Mouse (Mus musculus) midbrain, embryonic 11.5 days (tissue): ENCODE data around the gene Slc25a10. TPM values are rescaled to one million over a fixed set of nuclear protein-coding genes. Genes with fewer than 3 reads are reported as not detected.

Experiments
- ATAC-seq: fragments of 200-750 bp; cut with Nextera tagmentation; 2 replicates; pipeline ENCODE4 v1.8.0; 2017; ENCODE audit warnings: moderate TSS enrichment, moderate library complexity; ENCODE audit not compliant: low FRiP score
- DNase-seq: peaks from one replicate; pipeline ENCODE4 v3.0.0; 2015; ENCODE audit warnings: low spot score; ENCODE audit errors: missing footprints
- H3K27ac ChIP-seq: fragments of 300-500 bp; sonication (generic); 2 replicates; pipeline ENCODE4 v1.5.1; 2014; ENCODE audit warnings: low read depth, low read length
- H3K27me3 ChIP-seq: fragments of 300-500 bp; sonication (generic); 2 replicates; pipeline ENCODE4 v1.6.1; 2014; ENCODE audit warnings: mild to moderate bottlenecking, low read length, moderate library complexity, mixed read lengths; ENCODE audit not compliant: control insufficient read depth, insufficient read depth
- H3K36me3 ChIP-seq: fragments of 300-500 bp; sonication (generic); 2 replicates; pipeline ENCODE4 v1.6.1; 2014; ENCODE audit warnings: mild to moderate bottlenecking, low read length, moderate library complexity, mixed read lengths; ENCODE audit not compliant: control insufficient read depth, insufficient read depth
- H3K4me1 ChIP-seq: fragments of 300-500 bp; sonication (generic); 2 replicates; pipeline ENCODE4 v1.6.1; 2014; ENCODE audit warnings: low read length; ENCODE audit not compliant: control insufficient read depth, insufficient read depth
- H3K4me2 ChIP-seq: fragments of 300-500 bp; sonication (generic); 2 replicates; pipeline ENCODE4 v1.6.1; 2014; ENCODE audit warnings: mild to moderate bottlenecking, moderate library complexity
- H3K4me3 ChIP-seq: fragments of 300-500 bp; sonication (generic); 2 replicates; pipeline ENCODE4 v1.5.1; 2014; ENCODE audit warnings: low read depth, low read length
- H3K9ac ChIP-seq: fragments of 300-500 bp; sonication (generic); 2 replicates; pipeline ENCODE4 v1.6.1; 2014; ENCODE audit warnings: low read length
- H3K9me3 ChIP-seq: fragments of 300-500 bp; sonication (generic); 2 replicates; pipeline ENCODE4 v1.6.1; 2016; ENCODE audit warnings: low read length; ENCODE audit not compliant: control insufficient read depth
- WGBS: fragments of 180-500 bp; shearing (Covaris S2); extraction: QIAGEN DNeasy Blood & Tissue Kit; methylation state at CpG from one replicate; pipeline ENCODE4 v1.1.7; 2014; 5-methylcytosine and 5-hydroxymethylcytosine counted together
- polyA plus RNA-seq: library from polyadenylated mRNA; unstranded; fragments of >200 nt; fragmentation: Nextera tagmentation; extraction: Ambion mirVana; gene quantifications from 2 replicates; pipeline ENCODE4 v1.2.1, GENCODE M21; 2014

Gene Slc25a10
- polyA plus RNA-seq, 1 experiment from 2014 or later: 38.7 TPM

DNA sequence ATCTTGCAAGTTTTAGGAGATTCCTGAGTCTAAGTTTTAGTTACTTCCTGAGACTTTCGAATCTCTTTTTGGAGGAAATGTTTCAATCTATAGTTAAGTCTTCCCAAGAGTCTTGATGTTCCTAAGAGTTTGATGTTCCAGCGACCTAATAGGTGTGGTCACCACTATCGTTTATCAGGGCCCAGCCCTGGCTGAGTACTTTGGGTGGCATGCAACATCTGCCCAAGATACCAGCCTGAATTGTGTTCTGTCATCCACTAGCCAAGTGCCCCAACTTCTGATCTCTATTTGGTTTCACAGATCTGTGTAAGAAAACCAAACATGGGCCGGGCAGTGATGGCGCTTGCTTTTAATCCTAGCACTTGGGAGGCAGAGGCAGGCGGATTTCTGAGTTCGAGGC is 36.2 kb upstream of the Slc25a10 start:
- 0 out of 2 replicates have a peak, but pooled peaks cover 4% of the 10 kb centered on the region for H3K36me3 ChIP-seq
- ATAC-seq (no peak), DNase-seq (no peak)
- H3K27ac ChIP-seq: no peak overlapping the region
- no peak overlapping the region for H3K9ac ChIP-seq
- 94% methylated on average over 7 of the region's 7 CpGs for WGBS
- peaks cover 5% of the 10 kb centered on the region for H3K4me1 ChIP-seq
- no peaks in the 10 kb centered on the region for H3K9me3 ChIP-seq
- no peak overlapping the region for H3K4me3 ChIP-seq
- H3K4me2 ChIP-seq: no peak overlapping the region
- no peaks in the 10 kb centered on the region for H3K27me3 ChIP-seq

DNA sequence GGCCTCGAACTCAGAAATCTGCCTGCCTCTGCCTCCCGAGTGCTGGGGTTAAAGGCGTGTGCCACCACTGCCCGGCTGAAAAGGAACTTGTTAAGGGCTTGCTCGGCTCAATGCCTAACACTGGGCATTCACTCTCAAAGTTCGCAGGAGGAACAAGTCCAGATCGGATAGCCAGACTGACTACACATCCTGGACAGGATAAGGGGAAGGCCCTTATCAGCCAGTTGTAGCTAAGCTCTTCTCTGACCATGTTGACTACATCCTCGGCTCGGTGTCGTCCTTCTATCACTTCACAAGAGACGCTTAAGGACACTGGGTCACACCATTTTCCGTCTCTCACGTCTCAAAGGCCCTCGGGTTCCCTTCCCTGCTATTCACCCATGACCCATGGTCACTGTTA is 34.3 kb upstream of the Slc25a10 start:
- Histone ChIP-seq H3K9ac (peak overlapping the region; percentile 96), H3K4me1 (peaks cover 5% of the 10 kb centered on the region), H3K9me3 (no peaks in the 10 kb centered on the region), H3K4me3 (peak overlapping the region; percentile 82), H3K36me3 (peaks cover 11% of the 10 kb centered on the region), H3K27me3 (no peaks in the 10 kb centered on the region), H3K4me2 (peak overlapping the region; percentile 89), H3K27ac (peak overlapping the region; percentile 47; the same call in 1 of the 2 replicates)
- DNase-seq (no peak), ATAC-seq (no peak; the same call in 1 of the 2 replicates)
- 41% methylated on average over 14 of the region's 14 CpGs for WGBS

DNA sequence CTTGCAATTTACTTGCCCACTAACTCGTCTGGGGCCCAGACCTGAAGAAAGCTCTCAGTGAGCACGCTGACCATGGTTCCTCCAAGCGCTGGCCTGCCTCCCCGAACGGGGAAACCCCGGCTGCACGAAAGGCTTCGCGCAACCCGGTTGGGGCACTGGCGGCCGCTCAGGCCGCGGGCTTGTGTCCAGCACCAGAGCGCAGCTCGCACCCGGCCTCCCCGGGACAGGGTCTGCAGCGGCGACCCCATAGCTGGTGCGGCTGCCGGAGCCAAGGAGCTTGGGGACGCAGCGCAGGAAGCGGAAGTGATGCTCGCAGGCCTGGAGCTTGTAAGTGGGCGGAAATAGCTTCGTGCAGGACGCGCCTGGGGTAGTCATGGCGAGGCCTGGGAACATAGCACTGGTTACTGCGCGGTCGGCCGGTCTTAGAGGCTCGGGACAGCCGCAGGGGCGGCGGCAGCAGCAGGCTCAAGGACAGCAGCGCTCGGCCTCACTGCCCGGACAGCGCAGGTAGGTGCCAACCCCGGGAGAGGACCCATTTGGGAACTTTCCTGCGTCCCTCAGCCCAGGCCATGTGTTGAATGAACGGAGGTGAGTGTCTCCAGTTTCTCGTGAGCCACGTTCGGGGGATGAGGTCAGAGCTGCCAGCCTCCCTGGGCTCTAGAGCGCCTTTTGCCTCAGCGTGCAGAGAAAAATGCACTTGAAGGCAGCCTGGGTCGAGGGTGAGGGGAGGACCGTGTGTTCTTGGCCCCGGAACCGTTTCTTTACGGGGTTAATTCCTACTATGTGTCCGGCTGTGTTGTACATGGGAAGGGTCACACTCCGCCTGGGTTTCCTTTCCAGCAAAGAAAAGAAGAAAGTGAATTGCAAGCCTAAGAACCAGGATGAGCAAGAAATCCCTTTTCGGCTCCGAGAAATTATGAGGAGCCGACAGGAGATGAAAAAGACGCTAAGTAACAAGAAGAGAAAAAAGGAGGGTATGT is 33.6 kb upstream of the Slc25a10 start, which contains the start of the genes Oxld1 and Ccdc137:
Gene Oxld1, minus strand, starts transcription at position 297 of the 980 bp plus-strand sequence.
Gene Ccdc137, plus strand, starts transcription at position 344 of the 980 bp plus-strand sequence.
- Histone ChIP-seq H3K9ac (peak within 1 kb of the TSS; percentile 96), H3K4me2 (peak within 1 kb of the TSS; percentile 89), H3K27ac (peak within 1 kb of the TSS; percentile 47; the same call in 1 of the 2 replicates), H3K4me1 (peaks cover 5% of the 10 kb centered on the region), H3K4me3 (peak within 1 kb of the TSS; percentile 82), H3K27me3 (no peaks in the 10 kb centered on the region), H3K36me3 (peaks cover 12% of the 10 kb centered on the region), H3K9me3 (no peaks in the 10 kb centered on the region)
- 5% methylated on average over 62 of the region's 62 CpGs for WGBS
- ATAC-seq: peak; percentile 92
- peak; percentile 96 for DNase-seq

DNA sequence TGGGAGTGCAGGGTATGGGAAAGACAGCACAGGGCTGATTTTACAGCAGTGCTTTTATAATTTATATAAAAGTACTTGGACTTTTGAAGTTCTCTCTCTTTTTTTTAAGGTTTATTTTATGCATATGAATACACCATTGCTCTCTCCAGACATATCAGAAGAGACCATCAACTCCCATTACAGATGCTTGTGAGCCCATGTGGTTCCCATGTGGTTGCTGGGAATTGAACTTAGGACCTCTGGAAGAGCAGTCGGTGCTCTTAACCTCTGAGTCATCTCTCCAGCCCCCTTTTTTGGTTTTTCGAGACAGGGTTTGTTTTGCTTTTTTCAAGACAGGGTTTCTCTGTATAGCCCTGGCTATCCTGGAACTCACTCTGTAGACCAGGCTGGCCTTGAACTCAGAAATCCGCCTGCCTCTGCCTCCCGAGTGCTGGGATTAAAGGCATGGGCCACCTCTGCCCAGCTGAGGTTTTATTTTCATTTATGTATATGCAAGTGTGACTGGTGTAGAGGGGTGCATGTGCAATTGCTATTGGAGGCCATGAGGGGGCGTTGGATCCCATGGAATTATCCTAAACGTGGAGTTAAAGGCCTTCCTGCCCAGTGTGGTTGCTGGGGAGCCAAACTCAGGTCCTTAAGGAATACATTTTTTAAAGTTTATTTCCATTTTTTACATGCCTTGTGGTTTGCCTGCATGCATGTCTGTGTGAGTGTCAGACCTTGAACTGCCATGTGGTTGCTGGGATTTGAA is 32.6 kb upstream of the Slc25a10 start:
- 71% methylated on average over 6 of the region's 6 CpGs for WGBS
- DNase-seq (no peak), ATAC-seq (no peak)
- Histone ChIP-seq H3K4me3 (peak overlapping the region; percentile 82), H3K4me1 (peaks cover 5% of the 10 kb centered on the region), H3K27ac (no peak overlapping the region), H3K36me3 (peaks cover 12% of the 10 kb centered on the region), H3K27me3 (no peaks in the 10 kb centered on the region), H3K4me2 (peak overlapping the region; percentile 89), H3K9ac (peak overlapping the region; percentile 96), H3K9me3 (no peaks in the 10 kb centered on the region)

DNA sequence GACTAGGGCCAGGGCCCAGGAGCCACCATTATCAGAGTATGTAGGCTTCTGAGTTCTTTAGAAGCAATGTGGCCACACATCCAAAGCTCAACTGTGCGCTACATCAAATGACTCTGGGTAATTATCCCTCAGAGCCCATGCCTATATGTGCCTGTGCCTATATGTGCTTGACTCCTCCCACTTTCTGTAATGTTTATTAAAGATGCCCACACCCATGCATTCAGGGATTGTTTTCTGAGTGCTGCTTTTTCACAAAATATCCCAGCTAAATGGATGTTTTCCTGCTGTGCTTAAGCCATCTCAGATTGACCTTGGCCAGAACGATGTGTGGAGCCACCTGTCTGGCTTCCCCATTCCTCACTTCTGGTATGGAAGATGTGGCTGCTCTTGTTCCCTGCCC is 28.1 kb upstream of the Slc25a10 start:
- no peaks in the 10 kb centered on the region for H3K27me3 ChIP-seq
- WGBS: 94% methylated on average over 2 of the region's 2 CpGs

DNA sequence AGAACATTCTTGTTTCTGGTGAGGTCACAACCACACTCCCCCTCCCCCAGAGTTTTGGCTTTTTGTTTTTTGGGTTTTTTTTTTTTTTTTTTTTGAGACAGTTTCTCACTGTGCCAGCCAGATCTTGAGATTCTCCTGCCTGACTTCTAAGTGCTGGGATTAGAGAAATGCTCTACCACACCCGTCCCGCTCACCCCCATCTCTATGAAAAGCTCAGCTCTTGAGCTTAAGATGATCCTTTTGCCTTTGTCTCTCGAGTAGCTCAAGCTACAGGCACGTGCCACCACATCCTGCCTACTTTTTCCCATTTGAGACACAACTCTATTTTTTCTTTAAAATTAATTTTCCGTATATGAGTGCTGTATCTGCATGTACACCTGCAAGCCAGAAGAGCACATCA is 27.3 kb upstream of the Slc25a10 start:
- ATAC-seq: no peak
- 90% methylated on average over 5 of the region's 5 CpGs for WGBS

More for the DNA sequence above, 28.1 kb upstream of the Slc25a10 start:
- H3K27ac ChIP-seq: no peak overlapping the region
- no peak overlapping the region for H3K9ac ChIP-seq
- peaks cover 18% of the 10 kb centered on the region for H3K4me1 ChIP-seq
- H3K36me3 ChIP-seq: peaks cover 12% of the 10 kb centered on the region
- no peak for ATAC-seq
- no peak for DNase-seq
- H3K9me3 ChIP-seq: no peaks in the 10 kb centered on the region
- H3K4me2 ChIP-seq: no peak overlapping the region
- H3K4me3 ChIP-seq: no peak overlapping the region

DNA sequence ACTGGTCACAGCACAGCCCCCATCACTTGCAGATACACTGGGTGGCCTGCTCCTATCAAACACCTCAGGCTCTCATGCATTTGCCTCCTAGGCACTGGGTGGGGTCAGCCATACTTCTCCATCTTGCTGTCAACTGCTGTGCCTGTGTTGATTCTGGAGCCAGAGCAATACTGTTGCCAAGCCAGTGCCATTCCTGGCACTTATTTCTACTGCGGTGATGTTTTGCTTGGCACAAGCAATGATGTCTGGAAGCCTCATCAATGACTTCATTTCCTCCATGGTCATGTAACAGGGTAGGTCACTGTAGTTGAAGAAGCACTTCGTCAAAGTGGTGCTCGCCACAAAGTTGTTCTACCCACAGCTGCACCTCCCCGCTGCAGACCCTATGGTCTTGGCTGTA is 26.1 kb upstream of the Slc25a10 start:
- peaks cover 15% of the 10 kb centered on the region for H3K4me1 ChIP-seq
- no peak overlapping the region for H3K4me3 ChIP-seq
- 99% methylated on average over 4 of the region's 4 CpGs for whole genome bisulfite sequencing
- no peaks in the 10 kb centered on the region for H3K27me3 ChIP-seq
- peaks cover 9% of the 10 kb centered on the region for H3K36me3 ChIP-seq
- no peak overlapping the region for H3K27ac ChIP-seq
- ATAC-seq (no peak), DNase-seq (no peak)
- H3K4me2 ChIP-seq: no peak overlapping the region
- H3K9ac ChIP-seq: no peak overlapping the region
- no peaks in the 10 kb centered on the region for H3K9me3 ChIP-seq

More for the DNA sequence above, 27.3 kb upstream of the Slc25a10 start:
- H3K9me3 ChIP-seq: no peaks in the 10 kb centered on the region
- peaks cover 12% of the 10 kb centered on the region for H3K36me3 ChIP-seq
- H3K4me1 ChIP-seq: peaks cover 15% of the 10 kb centered on the region
- H3K9ac ChIP-seq: no peak overlapping the region
- H3K27me3 ChIP-seq: no peaks in the 10 kb centered on the region
- H3K4me2 ChIP-seq: no peak overlapping the region
- no peak for DNase-seq
- no peak overlapping the region for H3K4me3 ChIP-seq
- no peak overlapping the region for H3K27ac ChIP-seq

DNA sequence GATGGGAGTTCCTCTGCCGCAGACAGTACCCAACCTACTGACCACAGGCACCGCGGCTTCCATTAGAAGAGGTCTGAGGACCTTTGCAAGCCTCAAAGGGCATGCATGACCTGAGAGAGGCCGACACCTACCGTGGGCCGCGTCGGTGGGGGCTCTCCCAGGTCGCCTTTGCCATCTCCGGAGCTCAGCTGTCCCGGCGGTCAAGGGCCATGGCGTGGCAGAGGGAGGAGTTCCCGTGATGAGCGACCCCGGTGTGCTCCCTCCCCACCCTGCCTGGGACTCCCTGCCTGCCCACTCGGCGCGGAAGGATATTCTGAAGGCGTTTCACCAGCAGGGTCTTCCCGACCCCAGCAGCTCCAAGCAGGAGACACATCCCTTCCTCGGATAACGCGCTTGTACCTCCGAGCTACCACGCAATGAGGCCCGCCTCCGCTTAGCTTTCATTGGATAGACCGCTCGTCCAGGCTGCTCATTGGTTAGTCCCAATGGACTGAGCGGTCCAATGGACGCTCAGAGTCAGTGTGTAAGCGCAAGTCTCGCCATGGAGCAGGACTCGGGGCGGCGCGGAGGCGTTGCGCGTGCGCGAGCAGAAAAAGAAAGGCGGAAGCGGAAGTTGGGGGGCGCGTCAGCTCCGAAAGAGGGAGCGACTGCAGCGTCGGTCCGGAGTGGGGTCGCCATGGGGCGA is 24.4 kb upstream of the Slc25a10 start, which contains the start of gene Arl16:
Gene Arl16, minus strand, starts transcription at position 557 of the 685 bp plus-strand sequence.
- DNase-seq (peak; percentile 99), ATAC-seq (peak; percentile 100)
- Histone ChIP-seq H3K9ac (peak within 1 kb of the TSS; percentile 88), H3K27ac (peak within 1 kb of the TSS; percentile 69), H3K9me3 (no peaks in the 10 kb centered on the region), H3K4me1 (peaks cover 15% of the 10 kb centered on the region), H3K4me3 (peak within 1 kb of the TSS; percentile 92), H3K4me2 (peak within 1 kb of the TSS; percentile 96), H3K27me3 (no peaks in the 10 kb centered on the region), H3K36me3 (peaks cover 14% of the 10 kb centered on the region)
- WGBS: under 1% methylated on average over 54 of the region's 54 CpGs
